Mouse (Mus musculus) layer of hippocampus, postnatal 25 days (tissue): ENCODE data around the gene Krtap13-1. TPM values are rescaled to one million over a fixed set of nuclear protein-coding genes. Genes with fewer than 3 reads are reported as not detected.
"Not testable (repeated sequence)": the region's sequence is repeated elsewhere in the genome, so short reads cannot be mapped to it uniquely, and the experiment has no call there.

Experiments
- DNase-seq, 2 experiments: peaks; one replicate each; pipeline ENCODE4 v3.0.0; 2022; ENCODE audit warnings: mixed read lengths in 2 of 2, low spot score in 1 of 2; ENCODE audit errors: extremely low spot score in 1 of 2
- total RNA-seq, 2 experiments: library from RNA; stranded (reverse); gene quantifications; 2 replicates each; pipeline ENCODE4 v1.2.3; 2021

The Krtap13-1 gene
- not detected for total RNA-seq

DNA sequence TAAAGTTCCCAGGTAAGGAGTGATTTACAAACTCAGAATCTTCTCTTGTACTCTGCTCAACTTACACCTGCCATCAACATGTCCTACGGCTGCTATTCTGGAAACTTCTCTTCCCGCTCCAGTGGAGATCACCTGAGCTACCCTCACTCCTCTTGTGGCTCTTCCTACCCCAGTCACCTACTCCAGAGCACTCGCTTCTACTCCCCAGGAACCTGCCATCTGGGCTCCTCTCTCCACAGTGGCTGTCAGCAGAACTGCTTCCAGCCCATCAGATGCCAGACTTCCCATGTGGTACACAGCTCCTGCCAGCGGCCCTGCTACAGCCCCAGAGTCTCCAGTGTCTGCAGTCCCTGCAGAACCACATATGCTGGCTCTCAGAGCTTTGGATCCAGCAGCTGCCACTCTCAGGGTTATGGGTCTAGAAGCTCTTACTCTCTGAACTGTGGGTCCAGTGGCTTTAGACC lies at the start of gene Krtap13-1:
TSS of gene Krtap13-1 (plus strand) at position 51 of the 464 bp plus-strand sequence.
- no peak for DNase-seq

DNA sequence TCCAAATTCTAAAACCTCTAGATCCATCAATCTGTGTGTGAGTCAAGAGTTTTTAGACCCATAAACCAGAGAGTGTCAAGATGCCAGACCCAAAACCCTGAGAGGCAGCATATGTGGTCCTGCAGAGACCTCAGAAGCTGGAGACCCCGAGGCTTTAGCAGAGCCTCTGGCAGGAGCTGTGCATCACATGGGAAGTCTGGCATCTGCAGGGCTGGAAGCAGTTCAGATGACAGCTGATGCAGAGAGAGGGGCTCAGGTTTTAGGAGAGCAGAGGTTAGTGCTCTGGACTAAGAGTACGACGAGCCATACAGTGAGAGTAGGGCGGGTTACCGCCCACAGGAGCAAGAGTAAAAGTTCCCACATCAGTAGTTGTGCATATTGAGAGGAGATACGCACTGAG lies 49.6 kb upstream of the Krtap13-1 start:
- no peak for DNase-seq

DNA sequence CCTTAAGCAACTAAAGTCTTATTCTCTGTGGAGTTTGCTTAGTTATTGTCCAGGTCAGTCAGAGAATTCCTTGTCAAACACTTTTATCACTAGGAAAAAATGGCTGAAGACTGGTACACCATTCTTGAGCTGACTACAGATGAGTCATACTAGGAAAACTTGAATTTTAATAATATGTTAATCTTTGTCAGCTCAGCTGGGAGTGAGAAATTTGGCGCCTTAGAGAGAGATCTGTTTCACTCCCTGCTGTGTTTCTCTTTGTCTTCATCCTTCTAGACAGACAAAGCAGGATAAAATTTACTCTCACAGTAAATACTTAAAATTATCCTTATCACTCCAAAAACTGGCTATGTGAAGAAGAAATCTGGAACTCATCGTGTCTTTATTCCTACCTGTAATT lies 47.4 kb upstream of the Krtap13-1 start:
- DNase-seq, result no peak

DNA sequence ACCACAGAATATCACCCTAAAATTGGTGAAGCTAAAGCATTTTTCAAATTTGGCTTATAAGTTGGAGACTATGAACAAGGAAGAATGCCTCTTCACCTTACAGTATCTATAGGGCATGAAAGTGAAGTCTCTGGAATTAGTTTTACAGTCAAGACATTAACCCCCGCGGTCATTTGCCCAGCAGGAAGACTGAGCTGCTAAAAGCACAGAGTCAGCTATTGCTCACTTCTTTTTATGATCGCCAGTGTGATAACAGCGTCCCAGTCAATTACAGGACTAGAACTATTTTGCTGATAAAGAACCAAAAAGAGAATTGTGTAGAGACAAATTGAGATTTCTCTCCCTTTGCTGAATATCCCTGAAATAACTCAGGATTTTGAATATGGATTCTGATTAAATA lies 32.4 kb upstream of the Krtap13-1 start:
- DNase-seq, result no peak

- DNase-seq, result no peak
These were observed 27.4 kb upstream of the Krtap13-1 start for GRCm38 (mm10) chr16:88701072-88701864.

DNA sequence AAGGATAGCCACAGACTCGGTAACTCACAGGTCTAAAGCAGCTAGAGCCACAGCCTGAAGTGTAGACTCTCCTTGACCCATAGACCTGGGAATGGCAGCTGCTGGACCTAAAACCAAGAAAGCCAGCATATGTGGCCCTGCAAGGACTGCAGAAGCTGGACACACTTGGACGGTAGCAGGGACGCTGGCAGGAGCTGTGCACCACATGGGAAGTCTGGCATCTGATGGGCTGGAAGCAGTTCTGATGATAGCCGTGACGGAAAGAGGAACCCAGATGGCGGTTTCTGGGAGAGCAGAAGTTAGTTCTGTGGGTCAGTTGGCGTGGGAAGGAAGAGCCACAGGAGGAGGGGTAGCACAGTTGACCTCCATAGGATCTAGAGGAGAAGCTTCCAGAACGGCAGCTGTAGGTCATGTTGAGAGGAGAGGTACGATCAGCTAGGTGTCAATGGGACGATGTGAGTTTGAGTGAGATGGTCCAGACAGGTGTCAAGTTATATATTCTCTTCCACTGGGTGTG lies 21.1 kb upstream of the Krtap13-1 start, which contains the start of gene 2310061N02Rik:
TSS of gene 2310061N02Rik (minus strand) at position 467 of the 517 bp plus-strand sequence.
- no peak for DNase-seq

GRCm38 (mm10) chr16:88710757-88711156 lies 17.9 kb upstream of the Krtap13-1 start:
- no peak for DNase-seq

DNA sequence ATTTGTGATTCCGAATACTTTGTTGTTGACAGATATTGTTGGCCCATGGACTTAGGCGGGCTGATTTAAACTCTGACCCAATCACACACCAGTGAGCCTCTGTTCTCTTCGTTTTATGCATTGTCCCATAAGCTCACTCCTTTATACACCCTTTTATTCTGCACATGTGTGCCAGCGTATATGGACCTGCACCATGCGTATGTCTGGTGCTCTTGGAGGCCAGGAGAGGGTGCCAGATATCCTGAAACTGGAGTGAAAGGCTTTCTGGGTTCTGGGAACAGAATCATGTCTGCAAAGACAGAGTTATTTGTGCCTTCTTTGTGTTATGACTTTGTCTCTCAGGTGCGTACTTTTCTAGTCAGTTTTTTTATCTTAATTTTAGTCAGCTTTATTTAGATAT lies 17.4 kb upstream of the Krtap13-1 start:
- no peak for DNase-seq

GRCm38 (mm10) chr16:88716549-88716948 lies 12.1 kb upstream of the Krtap13-1 start:
- DNase-seq, result no peak

DNA sequence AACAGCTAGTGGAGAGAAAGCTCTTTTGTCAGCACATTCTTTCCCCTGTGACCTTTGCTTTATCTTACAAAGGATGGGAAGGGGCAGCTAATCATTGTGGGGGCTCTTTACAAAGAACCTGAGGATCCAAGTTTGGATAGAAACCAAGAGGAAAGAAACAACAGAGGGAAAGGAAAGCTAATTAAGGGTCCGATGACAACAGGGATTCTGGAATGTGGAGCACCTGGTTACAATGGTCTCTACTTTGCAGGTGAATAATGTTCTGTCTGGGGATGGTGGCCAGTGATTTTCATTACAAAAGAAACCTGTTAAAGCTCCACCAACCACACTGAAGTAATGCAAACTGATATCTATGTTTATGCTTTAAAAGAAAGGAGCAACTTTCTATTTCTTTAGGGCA lies 8.6 kb upstream of the Krtap13-1 start:
- DNase-seq, result no peak

DNA sequence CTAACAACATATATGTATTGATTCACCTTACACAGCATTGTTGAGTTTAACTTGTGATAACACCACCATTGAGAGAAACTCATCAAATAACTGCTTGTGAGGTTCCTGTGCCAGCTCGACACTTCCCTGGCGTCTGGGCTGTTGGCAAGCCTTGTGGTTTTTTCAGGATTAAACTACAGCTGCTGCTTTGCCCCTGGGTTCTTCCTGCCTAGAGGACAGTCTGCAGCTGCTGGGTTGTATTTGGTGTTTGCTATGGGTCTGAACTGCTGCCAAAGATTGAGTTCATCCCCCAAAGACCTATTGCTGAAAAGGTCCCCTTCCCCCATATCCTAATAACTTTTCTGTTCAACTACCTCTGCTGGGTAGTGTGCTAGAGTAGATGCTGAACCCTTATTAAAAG lies 6.7 kb downstream of the Krtap13-1 start:
- DNase-seq, result no peak

GRCm38 (mm10) chr16:88744750-88745340 lies 16.2 kb downstream of the Krtap13-1 start:
- DNase-seq, result no peak

- DNase-seq, result peak in 1 of 2 experiments; percentile 3
These were observed 19.3 kb downstream of the Krtap13-1 start for GRCm38 (mm10) chr16:88747943-88748342.

- DNase-seq, result not testable (repeated sequence)
These were observed 22.9 kb downstream of the Krtap13-1 start, which contains the start of gene Krtap13 for GRCm38 (mm10) chr16:88751535-88751934. Krtap13 (minus strand) TSS chr16:88751635.

DNA sequence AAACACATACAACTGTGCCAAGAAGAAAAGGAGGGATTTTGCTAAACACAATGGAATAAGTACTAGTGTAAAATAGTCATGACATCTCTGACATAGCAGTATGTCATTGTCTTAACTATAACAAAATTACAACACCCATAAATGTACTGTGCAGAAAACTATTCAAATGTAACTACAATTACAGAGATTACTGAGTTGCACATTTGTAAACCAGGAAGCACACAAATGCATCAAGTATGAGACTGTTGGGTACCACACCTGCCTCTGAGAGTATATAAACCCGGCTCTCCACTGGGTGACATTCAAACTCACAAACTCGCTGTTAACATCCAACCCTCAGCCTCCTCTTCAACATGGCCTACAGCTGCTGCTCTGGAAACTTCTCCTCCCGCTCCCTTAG lies 29.9 kb downstream of the Krtap13-1 start, which contains the start of gene 2310034C09Rik:
TSS of gene 2310034C09Rik (plus strand) at position 301 of the 400 bp plus-strand sequence.
- not testable (repeated sequence) for DNase-seq

GRCm38 (mm10) chr16:88774106-88774505 lies 45.4 kb downstream of the Krtap13-1 start, which contains the start of gene 2310057N15Rik:
2310057N15Rik (minus strand) TSS chr16:88774206.
- DNase-seq, result no peak

- no peak for DNase-seq
These were observed 48.9 kb downstream of the Krtap13-1 start, which contains the start of gene Gm5965 for GRCm38 (mm10) chr16:88777596-88777995. Gm5965 (plus strand) TSS chr16:88777896.
